Mouse (Mus musculus) myocyte (in vitro differentiated cells): ENCODE measurements at regions not wholly inside any gene's neighbourhood (a gene's known extent, or its start where the extent isn't known, plus 50 kb on each side); places are given as distances from the start of the nearest gene placed in this dataset.

Experiments used
- H3K27me3 ChIP-seq: one replicate; pipeline ENCODE4 v1.6.1; 2011; ENCODE audit not compliant: control insufficient read depth, insufficient read depth, insufficient read length
- H3K36me3 ChIP-seq: one replicate; pipeline ENCODE4 v1.6.1; 2011; ENCODE audit not compliant: control insufficient read depth, insufficient read depth
- H3K4me2 ChIP-seq: one replicate; pipeline ENCODE4 v1.6.1; 2011; ENCODE audit warnings: low read depth, control low read depth
- H3K4me3 ChIP-seq: one replicate; pipeline ENCODE4 v1.5.1; 2011; ENCODE audit warnings: mild to moderate bottlenecking, control low read depth, moderate library complexity
- H3K79me2 ChIP-seq: one replicate; pipeline ENCODE4 v1.6.1; 2011; ENCODE audit not compliant: control insufficient read depth, insufficient read depth
- H3ac ChIP-seq: one replicate; pipeline ENCODE4 v1.6.1; 2011; ENCODE audit not compliant: control insufficient read depth, insufficient read length
- CEBPB ChIP-seq: IDR thresholded peaks from 2 replicates; pipeline ENCODE4 v1.6.1; 2011; ENCODE audit warnings: mild to moderate bottlenecking, moderate library complexity; ENCODE audit not compliant: poor library complexity, insufficient read depth, severe bottlenecking
- E2F4 ChIP-seq: IDR thresholded peaks from one replicate; pipeline ENCODE4 v1.6.1; 2011; ENCODE audit warnings: mild to moderate bottlenecking, control low read depth, moderate library complexity; ENCODE audit not compliant: insufficient read depth
- MAX ChIP-seq: IDR thresholded peaks from one replicate; pipeline ENCODE4 v1.6.1; 2011; ENCODE audit warnings: low read depth, mild to moderate bottlenecking, control low read depth
- MYOD1 ChIP-seq, 3 experiments: IDR thresholded peaks; one replicate each; pipeline ENCODE4 v1.6.1; 2011; ENCODE audit warnings: control low read depth in 2 of 3, low read depth in 2 of 3, mild to moderate bottlenecking in 2 of 3, moderate library complexity in 1 of 3; ENCODE audit not compliant: insufficient read length in 2 of 3, control insufficient read depth in 1 of 3
- MYOG ChIP-seq, 3 experiments: IDR thresholded peaks; one replicate each; pipeline ENCODE4 v1.6.1; 2011; ENCODE audit warnings: control low read depth in 2 of 3, low read depth in 2 of 3, mild to moderate bottlenecking in 2 of 3; ENCODE audit not compliant: insufficient read length in 2 of 3, control insufficient read depth in 1 of 3, insufficient read depth in 1 of 3
- POLR2A ChIP-seq: IDR thresholded peaks from one replicate; pipeline ENCODE4 v1.6.1; 2011; ENCODE audit warnings: low read depth, mild to moderate bottlenecking, control low read depth, moderate library complexity; ENCODE audit not compliant: insufficient read length
- POLR2AphosphoS2 ChIP-seq: IDR thresholded peaks from one replicate; pipeline ENCODE4 v1.6.1; 2011; ENCODE audit warnings: low read depth, control low read depth; ENCODE audit not compliant: insufficient read length
- REST ChIP-seq: IDR thresholded peaks from one replicate; pipeline ENCODE4 v1.6.1; 2011; ENCODE audit warnings: mild to moderate bottlenecking, control low read depth, moderate library complexity; ENCODE audit not compliant: insufficient read depth, insufficient read length
- SRF ChIP-seq: IDR thresholded peaks from one replicate; pipeline ENCODE4 v1.6.1; 2011; ENCODE audit warnings: low read depth; ENCODE audit not compliant: control insufficient read depth, insufficient read length
- TCF12 ChIP-seq: IDR thresholded peaks from one replicate; pipeline ENCODE4 v1.6.1; 2011; ENCODE audit warnings: mild to moderate bottlenecking, control low read depth; ENCODE audit not compliant: poor library complexity, insufficient read depth, severe bottlenecking
- TCF3 ChIP-seq: IDR thresholded peaks from one replicate; pipeline ENCODE4 v1.6.1; 2011; ENCODE audit warnings: low read depth, control low read depth; ENCODE audit not compliant: insufficient read length
- USF1 ChIP-seq: IDR thresholded peaks from one replicate; pipeline ENCODE4 v1.6.1; 2011; ENCODE audit warnings: low read depth, mild to moderate bottlenecking, control low read depth, moderate library complexity

- H3K79me2 ChIP-seq, result peaks cover 11% of the 10 kb centered on the region
- no peaks in the 10 kb centered on the region for H3K27me3 ChIP-seq
- H3ac ChIP-seq, result peak overlapping the region; percentile 1
- peak; percentile 15 for TF ChIP-seq SRF
- no peak for TF ChIP-seq MYOD1 (IDR thresholded peaks at IDR 0.05; ENCODE audit: control insufficient read depth in 1 of 3, insufficient read length in 2 of 3, low read depth in 2 of 3)
- peak; percentile 81 for TF ChIP-seq POLR2AphosphoS2
- no peak for TF ChIP-seq MAX
- TF ChIP-seq REST, result no peak
- TF ChIP-seq POLR2A, result peak; percentile 90
- no peak for TF ChIP-seq TCF3
- no peak for TF ChIP-seq USF1
- TF ChIP-seq MYOG (IDR thresholded peaks at IDR 0.05; ENCODE audit: control insufficient read depth in 1 of 3, insufficient read depth in 1 of 3, insufficient read length in 2 of 3, low read depth in 2 of 3), result peak in 1 of 3 experiments; percentile 11
- H3K36me3 ChIP-seq, result peaks cover 6% of the 10 kb centered on the region
- H3K4me3 ChIP-seq, result peak overlapping the region; percentile 81
- H3K4me2 ChIP-seq, result peak overlapping the region; percentile 98
Measured at GRCm38 (mm10) chr16:50732082-50733006, 141.4 kb upstream of the Ccdc54 start.

GRCm38 (mm10) chr16:50729341-50729740 lies 138.4 kb upstream of the Ccdc54 start:
- H3K4me2 ChIP-seq, result no peak overlapping the region
- no peak overlapping the region for H3ac ChIP-seq
- H3K36me3 ChIP-seq, result peaks cover 8% of the 10 kb centered on the region
- no peaks in the 10 kb centered on the region for H3K27me3 ChIP-seq
- H3K4me3 ChIP-seq, result no peak overlapping the region
- no peak for TF ChIP-seq E2F4
- TF ChIP-seq CEBPB, result no peak
- TF ChIP-seq SRF, result no peak
- TF ChIP-seq TCF12, result no peak
- H3K79me2 ChIP-seq, result peaks cover 11% of the 10 kb centered on the region

- H3K4me3 ChIP-seq, result no peak overlapping the region
- no peaks in the 10 kb centered on the region for H3K27me3 ChIP-seq
- H3K36me3 ChIP-seq, result peaks cover 8% of the 10 kb centered on the region
- no peak overlapping the region for H3ac ChIP-seq
- no peak overlapping the region for H3K4me2 ChIP-seq
- TF ChIP-seq CEBPB (no peak), POLR2AphosphoS2 (no peak), SRF (no peak), TCF3 (no peak), USF1 (no peak), POLR2A (no peak), MYOD1 (IDR thresholded peaks at IDR 0.05; ENCODE audit: control insufficient read depth in 1 of 3, insufficient read length in 2 of 3, low read depth in 2 of 3) (no peak), REST (no peak), MAX (no peak)
- no peaks in the 10 kb centered on the region for H3K79me2 ChIP-seq
Measured at GRCm38 (mm10) chr16:50723144-50723543, 132.2 kb upstream of the Ccdc54 start.

- H3ac ChIP-seq, result no peak overlapping the region
- H3K4me3 ChIP-seq, result no peak overlapping the region
- TF ChIP-seq USF1 (no peak), TCF12 (no peak), E2F4 (no peak), MYOD1 (IDR thresholded peaks at IDR 0.05; ENCODE audit: control insufficient read depth in 1 of 3, insufficient read length in 2 of 3, low read depth in 2 of 3) (no peak), POLR2AphosphoS2 (peak; percentile 9)
- H3K27me3 ChIP-seq, result no peaks in the 10 kb centered on the region
- no peaks in the 10 kb centered on the region for H3K36me3 ChIP-seq
- H3K4me2 ChIP-seq, result no peak overlapping the region
- H3K79me2 ChIP-seq, result no peaks in the 10 kb centered on the region
Measured at GRCm38 (mm10) chr16:50717306-50718017, 126.5 kb upstream of the Ccdc54 start.

GRCm38 (mm10) chr16:50709727-50710126 lies 118.8 kb upstream of the Ccdc54 start:
- H3K79me2 ChIP-seq, result no peaks in the 10 kb centered on the region
- no peaks in the 10 kb centered on the region for H3K27me3 ChIP-seq
- H3K36me3 ChIP-seq, result no peaks in the 10 kb centered on the region
- H3ac ChIP-seq, result no peak overlapping the region
- TF ChIP-seq E2F4 (no peak), MYOG (IDR thresholded peaks at IDR 0.05; ENCODE audit: control insufficient read depth in 1 of 3, insufficient read depth in 1 of 3, insufficient read length in 2 of 3, low read depth in 2 of 3) (no peak), REST (no peak), MAX (no peak), TCF3 (no peak), POLR2A (no peak), USF1 (no peak), SRF (no peak), TCF12 (no peak), POLR2AphosphoS2 (no peak), MYOD1 (IDR thresholded peaks at IDR 0.05; ENCODE audit: control insufficient read depth in 1 of 3, insufficient read length in 2 of 3, low read depth in 2 of 3) (no peak), CEBPB (no peak)
- H3K4me2 ChIP-seq, result no peak overlapping the region
- H3K4me3 ChIP-seq, result no peak overlapping the region
